Mouse (Mus musculus) limb, embryonic 14.5 days (tissue): ENCODE measurements around the gene Rnd1. TPM values are rescaled to one million over a fixed set of nuclear protein-coding genes. Genes with fewer than 3 reads are reported as not detected.

Source experiments
- ATAC-seq: fragments of 200-750 bp; cut with Nextera tagmentation; 2 replicates; pipeline ENCODE4 v1.8.0; 2017; ENCODE audit warnings: low read depth, moderate number of reproducible peaks, moderate TSS enrichment; ENCODE audit not compliant: low FRiP score
- DNase-seq: peaks from one replicate; pipeline ENCODE4 v3.0.0-alpha.2; 2015; ENCODE audit warnings: low spot score
- H3K27ac ChIP-seq: fragments of 300-500 bp; sonication (generic); replicated peaks from 2 replicates; pipeline ENCODE4 v1.5.1; 2014; ENCODE audit warnings: low read depth, mild to moderate bottlenecking, low read length, moderate library complexity, mixed read lengths
- H3K27me3 ChIP-seq: fragments of 300-500 bp; sonication (generic); 2 replicates; pipeline ENCODE4 v1.6.1; 2014; ENCODE audit warnings: low read length, mixed read lengths; ENCODE audit not compliant: control insufficient read depth, insufficient read depth
- H3K36me3 ChIP-seq: fragments of 300-500 bp; sonication (generic); 2 replicates; pipeline ENCODE4 v1.6.1; 2014; ENCODE audit warnings: mild to moderate bottlenecking, low read length, moderate library complexity, mixed read lengths; ENCODE audit not compliant: control insufficient read depth, insufficient read depth
- H3K4me1 ChIP-seq: fragments of 300-500 bp; sonication (generic); 2 replicates; pipeline ENCODE4 v1.6.1; 2014; ENCODE audit warnings: antibody characterized with exemption, low read length, mixed read lengths; ENCODE audit not compliant: control insufficient read depth, insufficient read depth
- H3K4me2 ChIP-seq: fragments of 300-500 bp; sonication (generic); replicated peaks from 2 replicates; pipeline ENCODE4 v1.6.1; 2014; ENCODE audit warnings: low read depth, mild to moderate bottlenecking, low read length, moderate library complexity; ENCODE audit not compliant: severe bottlenecking
- H3K4me3 ChIP-seq: fragments of 300-500 bp; sonication (generic); replicated peaks from 2 replicates; pipeline ENCODE4 v1.5.1; 2014; ENCODE audit warnings: low read length
- H3K9ac ChIP-seq: fragments of 300-500 bp; sonication (generic); 2 replicates; pipeline ENCODE4 v1.6.1; 2014; ENCODE audit warnings: mild to moderate bottlenecking, low read depth, low read length, moderate library complexity; ENCODE audit not compliant: severe bottlenecking
- H3K9me3 ChIP-seq: fragments of 300-500 bp; sonication (generic); 2 replicates; pipeline ENCODE4 v1.6.1; 2016; ENCODE audit warnings: low read length; ENCODE audit not compliant: control insufficient read depth
- POLR2A ChIP-seq: fragments of 200-500 bp; IDR thresholded peaks from 2 replicates; pipeline ENCODE4 v1.8.0; 2012; ENCODE audit warnings: inconsistent platforms, mild to moderate bottlenecking, moderate library complexity, borderline replicate concordance; ENCODE audit not compliant: insufficient read depth, insufficient read length; ENCODE audit errors: extremely low read depth
- WGBS: fragments of 180-500 bp; shearing (Covaris S2); extraction: QIAGEN DNeasy Blood & Tissue Kit; methylation state at CpG from one replicate; pipeline ENCODE4 v1.1.7; 2014; 5-methylcytosine and 5-hydroxymethylcytosine counted together
- polyA plus RNA-seq, 2 experiments: library from polyadenylated mRNA; depleted of rRNA in 1 of 2; stranded (reverse) in 1 of 2; unstranded in 1 of 2; fragments of >200 nt; fragmentation: Nextera tagmentation in 1 of 2; extraction: Ambion mirVana in 1 of 2; gene quantifications; 2 replicates each; pipeline versions ENCODE4 v1.2.1 to v1.2.3; 2012 to 2014

Rnd1 gene
- polyA plus RNA-seq, 2 experiments, result 0.45 to 1.5 TPM

DNA sequence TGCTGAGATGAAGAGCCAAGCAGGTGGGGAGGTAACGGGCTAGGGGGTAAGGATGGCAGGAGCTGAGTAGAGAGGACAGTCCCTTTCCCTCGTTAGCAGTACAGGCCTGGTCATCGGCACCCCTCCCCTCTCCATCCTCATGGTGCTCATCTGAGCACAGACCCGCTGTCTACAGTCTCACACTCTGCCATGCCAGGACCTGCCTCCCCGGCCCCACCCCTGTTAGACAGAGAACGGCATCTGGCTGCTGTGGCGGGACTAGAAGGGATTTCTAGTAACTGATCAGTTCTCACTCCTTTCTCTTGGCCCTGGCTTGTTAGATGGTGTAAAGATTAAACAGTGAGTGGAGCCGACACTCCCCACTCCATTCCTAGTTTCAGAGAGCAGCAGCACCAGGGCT, 30.5 kb downstream of the Rnd1 start:
- peaks cover 96% of the 10 kb centered on the region for H3K36me3 ChIP-seq
- TF ChIP-seq POLR2A, result no peak
- no peaks in the 10 kb centered on the region for H3K4me1 ChIP-seq
- no peak for DNase-seq
- H3K27ac ChIP-seq, result no peak overlapping the region
- no peak overlapping the region for H3K4me2 ChIP-seq
- 81% methylated on average over 6 of the region's 8 CpGs for WGBS
- no peak overlapping the region for H3K4me3 ChIP-seq
- H3K9ac ChIP-seq, result no peak overlapping the region
- no peak for ATAC-seq
- H3K27me3 ChIP-seq, result no peaks in the 10 kb centered on the region
- no peaks in the 10 kb centered on the region for H3K9me3 ChIP-seq

DNA sequence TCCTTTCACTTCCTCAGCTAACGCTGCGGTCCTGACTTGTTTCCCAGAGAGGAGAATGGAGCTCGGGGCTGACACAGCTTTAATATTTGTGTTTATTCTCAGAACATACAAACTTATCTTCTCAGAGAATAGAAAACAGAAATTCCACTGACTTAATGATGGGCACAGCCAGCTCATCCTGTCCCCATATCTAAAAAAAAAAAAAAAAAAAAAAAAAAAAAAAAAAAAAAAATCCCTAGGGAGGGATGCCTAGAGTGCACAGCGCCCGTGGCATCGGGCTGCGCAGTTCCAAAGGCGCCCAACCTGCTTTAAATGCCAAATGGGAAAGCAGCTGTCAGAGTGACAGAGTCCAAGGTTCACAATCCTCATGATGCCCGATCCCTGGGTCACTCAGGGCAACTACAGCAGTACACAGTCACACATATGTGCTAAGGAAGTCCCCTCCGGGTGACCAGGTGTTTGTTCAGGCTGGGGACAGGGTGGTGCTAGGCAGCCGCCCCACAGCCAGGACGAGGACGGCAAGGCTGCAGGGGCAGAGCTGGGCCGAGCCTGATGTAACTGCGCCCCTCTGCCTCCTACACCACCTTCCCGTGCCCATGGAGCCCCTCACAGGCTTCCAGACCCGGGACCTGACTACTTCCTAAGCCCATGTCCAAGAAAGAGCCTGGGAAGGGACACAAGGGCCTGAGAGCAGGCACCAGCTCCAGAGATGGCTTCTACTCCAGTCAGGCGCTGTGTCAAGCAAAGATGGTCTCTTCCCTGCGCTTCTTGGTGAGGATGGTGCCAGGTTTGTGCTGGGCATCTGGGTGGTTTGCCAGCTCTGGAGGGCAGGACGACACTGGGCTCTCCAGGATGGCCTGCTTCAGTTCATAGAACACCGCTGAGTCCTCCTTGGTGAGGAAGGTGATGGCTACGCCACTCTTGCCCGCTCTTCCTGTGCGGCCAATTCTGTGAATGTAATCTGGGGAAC, 31.9 kb downstream of the Rnd1 start:
- Histone ChIP-seq H3K4me1 (no peaks in the 10 kb centered on the region), H3K36me3 (peaks cover 96% of the 10 kb centered on the region), H3K27ac (no peak overlapping the region), H3K27me3 (no peaks in the 10 kb centered on the region), H3K9ac (no peak overlapping the region), H3K9me3 (no peaks in the 10 kb centered on the region), H3K4me3 (no peak overlapping the region), H3K4me2 (no peak overlapping the region)
- 89% methylated on average over 24 of the region's 24 CpGs for WGBS
- DNase-seq (no peak), ATAC-seq (no peak)
- no peak for TF ChIP-seq POLR2A

DNA sequence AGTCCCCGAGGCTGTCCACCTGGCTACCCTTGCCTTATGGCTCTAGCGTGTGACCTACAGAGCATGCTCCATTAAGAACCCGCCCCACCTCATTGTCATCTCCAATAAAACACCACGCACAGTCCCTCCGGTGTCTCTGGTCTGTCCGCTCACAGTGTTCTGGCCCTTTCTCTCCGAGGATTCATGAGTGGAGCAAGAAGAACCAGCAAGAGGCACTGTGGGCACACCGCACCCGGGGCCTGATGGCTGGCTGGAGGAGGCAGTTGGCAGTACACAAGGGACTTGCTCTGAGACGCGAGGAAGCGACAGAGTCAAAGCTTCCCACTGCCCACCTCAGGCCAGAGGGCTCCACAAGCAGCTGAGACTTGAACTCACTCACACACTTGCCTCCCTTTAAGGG, 32.9 kb downstream of the Rnd1 start:
- Histone ChIP-seq H3K27ac (no peak overlapping the region), H3K4me1 (no peaks in the 10 kb centered on the region), H3K4me3 (no peak overlapping the region), H3K9me3 (no peaks in the 10 kb centered on the region), H3K4me2 (no peak overlapping the region), H3K9ac (no peak overlapping the region), H3K27me3 (no peaks in the 10 kb centered on the region), H3K36me3 (peaks cover 96% of the 10 kb centered on the region)
- WGBS, result 85% methylated on average over 12 of the region's 12 CpGs
- ATAC-seq, result no peak
- DNase-seq, result no peak
- no peak for TF ChIP-seq POLR2A

DNA sequence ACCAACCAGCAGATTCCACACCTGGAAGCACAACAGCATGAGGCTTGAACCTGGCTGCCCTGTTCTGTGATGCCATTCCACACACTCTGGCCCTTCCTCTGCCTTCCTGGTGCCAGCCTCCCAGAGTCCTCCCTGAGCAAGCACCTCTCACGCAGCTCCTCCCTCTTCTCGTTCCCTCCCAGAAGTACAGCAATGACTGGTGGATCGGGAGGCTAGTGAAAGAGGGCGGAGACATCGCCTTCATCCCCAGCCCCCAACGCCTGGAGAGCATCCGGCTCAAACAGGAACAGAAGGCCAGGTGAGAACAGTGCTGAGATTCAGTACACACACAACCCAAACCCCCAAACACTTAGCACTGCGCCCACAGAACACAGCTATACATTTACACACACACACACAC, 37.1 kb downstream of the Rnd1 start:
- no peak for TF ChIP-seq POLR2A
- no peaks in the 10 kb centered on the region for H3K9me3 ChIP-seq
- no peak overlapping the region for H3K27ac ChIP-seq
- H3K9ac ChIP-seq, result no peak overlapping the region
- H3K4me1 ChIP-seq, result peaks cover 11% of the 10 kb centered on the region
- DNase-seq (no peak), ATAC-seq (no peak)
- H3K4me2 ChIP-seq, result no peak overlapping the region
- H3K27me3 ChIP-seq, result no peaks in the 10 kb centered on the region; the same call in 1 of the 2 replicates
- H3K36me3 ChIP-seq, result peaks cover 58% of the 10 kb centered on the region
- 27% methylated on average over 8 of the region's 8 CpGs for WGBS
- no peak overlapping the region for H3K4me3 ChIP-seq

DNA sequence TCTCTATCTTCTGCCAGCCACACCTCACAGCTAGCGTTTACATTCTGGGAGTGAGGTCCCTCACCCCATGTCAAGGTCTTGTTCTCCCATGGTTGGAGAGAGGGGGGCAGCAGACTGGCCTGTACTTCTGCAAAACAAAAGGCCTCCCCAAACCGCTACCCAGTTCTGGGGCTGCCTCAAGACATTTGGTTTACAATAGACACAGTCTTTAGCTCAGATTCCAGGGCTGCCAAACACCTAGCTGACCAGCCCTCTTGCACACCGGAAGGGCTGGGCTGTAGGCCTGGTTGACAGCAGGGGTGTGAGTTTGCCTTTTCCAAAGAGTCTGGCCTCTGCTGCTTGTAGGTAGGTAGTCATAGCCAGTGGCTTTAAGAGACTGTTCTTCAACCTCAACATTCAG, 40.1 kb downstream of the Rnd1 start:
- DNase-seq (no peak), ATAC-seq (no peak)
- Histone ChIP-seq H3K27ac (no peak overlapping the region), H3K9me3 (no peaks in the 10 kb centered on the region), H3K36me3 (peaks cover 31% of the 10 kb centered on the region), H3K9ac (no peak overlapping the region), H3K4me2 (no peak overlapping the region), H3K4me1 (peaks cover 18% of the 10 kb centered on the region), H3K27me3 (no peaks in the 10 kb centered on the region; the same call in none of the 2 replicates), H3K4me3 (no peak overlapping the region)
- 48% methylated on average over 3 of the region's 3 CpGs for WGBS
- TF ChIP-seq POLR2A, result no peak
